Mouse (Mus musculus): ENCODE data around the gene Pan2.

DNA sequence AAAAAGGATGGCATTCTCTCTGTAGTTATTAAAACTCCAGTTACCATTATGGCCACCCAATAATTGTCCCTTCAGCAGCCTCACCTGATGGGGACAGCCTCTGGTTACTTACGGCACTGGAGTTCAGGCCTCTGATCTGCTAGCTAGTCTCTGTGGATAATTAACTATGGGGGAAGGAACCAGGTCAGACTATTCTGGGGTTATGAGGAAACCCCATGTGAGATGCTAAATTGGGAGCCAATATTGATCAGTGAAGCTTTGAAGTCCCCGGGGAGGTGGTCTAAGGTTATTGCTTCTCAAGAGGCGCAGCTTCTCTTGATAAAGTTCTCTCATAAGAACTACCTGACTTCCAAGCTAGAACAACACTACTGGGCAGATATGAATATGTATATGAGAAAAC is 33.1 kb downstream of the Pan2 start:
- no peak for TF ChIP-seq CTCF (conservative IDR thresholded peaks at IDR 0.05; ENCODE audit: low read length)
- TF ChIP-seq POU5F1 (IDR thresholded peaks at IDR 0.05; ENCODE audit: borderline replicate concordance, low read length), result no peak
- TF ChIP-seq NANOG (IDR thresholded peaks at IDR 0.05; ENCODE audit: borderline replicate concordance, low read length), result no peak
